Mouse (Mus musculus): ENCODE data around the gene Eif2ak3. TPM values are rescaled to one million over a fixed set of nuclear protein-coding genes. Genes with fewer than 3 reads are reported as not detected.

The Eif2ak3 gene
- polyA plus RNA-seq (2014; fragmentation: Illumina TruSeq; extraction: RNeasy Lipid Tissue Mini Kit (QIAGEN cat#74804); ENCODE audit: low read depth, low replicate concordance), result 20.4 TPM

GRCm38 (mm10) chr6:70844002-70844804, at the start of gene Eif2ak3:
Gene Eif2ak3, plus strand, starts transcription at chr6:70844515.

GRCm38 (mm10) chr6:70918827-70919226, 74.5 kb downstream of the Eif2ak3 start, which contains the start of gene Tex37:
Gene Tex37, minus strand, starts transcription at chr6:70918927.

Other genes starting within 250 kb of the Eif2ak3 start
- 21.8 TPM for gene Rpia, start 52.3 kb upstream of the Eif2ak3 start, polyA plus RNA-seq (2014; fragmentation: Illumina TruSeq; extraction: RNeasy Lipid Tissue Mini Kit (QIAGEN cat#74804); ENCODE audit: low read depth, low replicate concordance)
- gene Tex37, start 74.4 kb downstream of the Eif2ak3 start, polyA plus RNA-seq (2014; fragmentation: Illumina TruSeq; extraction: RNeasy Lipid Tissue Mini Kit (QIAGEN cat#74804); ENCODE audit: low read depth, low replicate concordance), result 6.1 TPM
- not detected for gene Foxi3, start 112.0 kb downstream of the Eif2ak3 start, polyA plus RNA-seq (2014; fragmentation: Illumina TruSeq; extraction: RNeasy Lipid Tissue Mini Kit (QIAGEN cat#74804); ENCODE audit: low read depth, low replicate concordance)